Mouse (Mus musculus) cerebellum, postnatal 4 days (tissue): ENCODE data around the gene Pnpla6.
"Not testable (repeated sequence)": the region's sequence is repeated elsewhere in the genome, so short reads cannot be mapped to it uniquely, and the experiment has no call there.

Experiments
- DNase-seq, 2 experiments: peaks; one replicate each; pipeline ENCODE4 v3.0.0; 2022; ENCODE audit warnings: low spot score in 2 of 2, mixed read lengths in 1 of 2

Pnpla6 gene

GRCm38 (mm10) chr8:3576211-3576960 is 61.2 kb downstream of the Pnpla6 start:
- no peak for DNase-seq

- no peak for DNase-seq
These were observed 64.5 kb downstream of the Pnpla6 start for GRCm38 (mm10) chr8:3579390-3580364.

DNA sequence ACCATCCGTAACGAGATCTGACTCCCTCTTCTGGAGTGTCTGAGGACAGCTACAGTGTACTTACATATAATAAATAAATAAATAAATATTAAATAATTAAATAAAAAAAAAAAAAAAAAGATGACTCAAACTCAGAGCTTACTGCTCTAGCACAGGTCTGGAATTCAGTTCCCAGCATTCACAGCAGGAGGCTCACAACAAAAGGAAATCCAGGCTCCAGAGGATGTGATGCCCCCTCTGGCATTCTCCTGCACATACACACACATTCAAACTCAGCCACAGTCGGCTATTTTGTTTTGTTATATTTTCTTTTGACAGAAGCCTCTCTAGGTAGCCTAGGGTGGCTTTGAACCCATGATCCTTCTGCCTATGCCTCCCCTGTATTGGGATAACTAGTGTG is 66.8 kb downstream of the Pnpla6 start:
- not testable (repeated sequence) for DNase-seq

DNA sequence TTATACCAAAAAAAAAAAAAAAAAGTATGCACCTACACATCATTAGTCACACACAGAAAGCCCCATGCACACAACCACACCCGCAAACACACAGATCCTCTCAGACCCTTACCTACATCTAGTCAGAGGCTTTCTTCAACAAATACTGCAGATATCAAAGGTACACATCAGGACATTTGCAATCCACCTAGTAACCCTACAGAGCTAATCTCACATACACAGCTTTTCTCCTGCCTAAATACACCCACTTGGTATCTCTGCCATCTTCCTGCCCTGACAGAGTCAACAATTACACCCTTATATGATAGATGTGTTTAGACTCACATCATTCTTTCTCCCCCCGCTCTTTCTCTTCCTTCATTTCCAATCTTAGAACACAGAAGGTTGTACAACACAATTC is 71.3 kb downstream of the Pnpla6 start:
- DNase-seq, result no peak

DNA sequence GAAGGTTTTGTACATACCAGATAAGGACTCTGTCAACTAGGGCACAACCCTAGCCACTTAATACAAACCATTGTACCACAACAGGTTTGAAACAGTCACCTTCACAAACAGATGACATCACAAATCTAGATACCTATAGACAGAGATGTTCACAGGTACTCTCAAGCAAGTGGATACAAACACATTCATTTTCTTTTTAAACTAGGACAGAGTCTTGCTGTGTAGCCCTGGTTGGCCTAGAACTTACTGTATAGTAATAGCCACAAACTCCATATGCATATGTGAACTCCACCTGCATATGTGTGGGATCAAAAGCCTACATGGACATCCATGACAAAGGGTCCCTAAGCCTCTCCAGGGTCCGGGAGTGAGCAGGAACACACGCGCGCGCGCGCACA is 71.8 kb downstream of the Pnpla6 start, which contains the start of gene Camsap3:
Gene Camsap3, plus strand, starts transcription at position 301 of the 398 bp plus-strand sequence.
- no peak for DNase-seq

- peak in 1 of 2 experiments; percentile 60 for DNase-seq
These were observed 72.4 kb downstream of the Pnpla6 start for GRCm38 (mm10) chr8:3587391-3588257.

GRCm38 (mm10) chr8:3588258-3588633 is 73.1 kb downstream of the Pnpla6 start:
- no peak for DNase-seq

- DNase-seq, result no peak
These were observed 78.3 kb downstream of the Pnpla6 start for GRCm38 (mm10) chr8:3593470-3593869.
